Mouse (Mus musculus): ENCODE data around the gene Sort1. TPM values are rescaled to one million over a fixed set of nuclear protein-coding genes. Genes with fewer than 3 reads are reported as not detected.

Sort1 gene
- polyA plus RNA-seq, 1 experiment: 6.0 TPM

DNA sequence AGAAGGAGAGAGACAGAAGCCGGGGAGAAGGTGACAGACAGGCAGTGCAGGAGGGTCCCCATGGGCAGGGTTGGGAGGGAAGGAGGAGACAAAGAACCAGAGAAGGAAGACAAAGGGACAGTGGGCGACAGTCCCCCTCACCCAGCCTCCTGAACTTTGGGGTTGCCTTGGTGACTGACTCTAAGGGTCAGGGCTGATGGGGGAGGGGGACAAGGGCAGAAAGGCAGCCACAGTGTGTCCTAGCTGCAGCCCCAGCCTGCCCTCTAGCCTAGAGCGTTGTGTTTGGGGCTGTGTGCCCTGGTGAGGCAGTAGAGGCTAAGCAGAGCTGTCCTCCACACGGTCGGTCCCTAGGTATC lies 126.5 kb downstream of the Sort1 start:
- peaks cover 69% of the 10 kb centered on the region for H3K27me3 ChIP-seq (ENCODE audit: control insufficient read depth, insufficient read depth, insufficient read length)

More for the DNA sequence above, 126.5 kb downstream of the Sort1 start:
- no peak overlapping the region for H3K4me2 ChIP-seq (ENCODE audit: low read depth)
- TF ChIP-seq MYOG (IDR thresholded peaks at IDR 0.05; ENCODE audit: control insufficient read depth in 1 of 3, insufficient read depth in 1 of 3, insufficient read length in 2 of 3, low read depth in 2 of 3): no peak
- H3K36me3 ChIP-seq (ENCODE audit: control insufficient read depth, insufficient read depth): no peaks in the 10 kb centered on the region
- H3K4me3 ChIP-seq: no peak overlapping the region
- no peak overlapping the region for H3ac ChIP-seq (ENCODE audit: control insufficient read depth, insufficient read length)
- H3K79me2 ChIP-seq (ENCODE audit: control insufficient read depth, insufficient read depth): no peaks in the 10 kb centered on the region

Other genes with a start within 250 kb of the Sort1 start
- 0.52 TPM for gene Gstm4, start 239.2 kb upstream of the Sort1 start, polyA plus RNA-seq (2012; fragmentation: generic; extraction: Trizol)
- 32.6 TPM for gene Ampd2, start 197.4 kb upstream of the Sort1 start, polyA plus RNA-seq (2012; fragmentation: generic; extraction: Trizol)
- gene Gnat2, start 191.3 kb upstream of the Sort1 start, polyA plus RNA-seq (2012; fragmentation: generic; extraction: Trizol): 0.90 TPM
- gene Gnai3, start 137.9 kb upstream of the Sort1 start, polyA plus RNA-seq (2012; fragmentation: generic; extraction: Trizol): 20.1 TPM
- gene Gpr61, start 129.2 kb upstream of the Sort1 start, polyA plus RNA-seq (2012; fragmentation: generic; extraction: Trizol): 0.06 TPM
- 3.3 TPM for gene Amigo1, start 97.7 kb upstream of the Sort1 start, polyA plus RNA-seq (2012; fragmentation: generic; extraction: Trizol)
- 3.2 TPM for gene Cyb561d1, start 82.9 kb upstream of the Sort1 start, polyA plus RNA-seq (2012; fragmentation: generic; extraction: Trizol)
- 2.7 TPM for gene Atxn7l2, start 73.1 kb upstream of the Sort1 start, polyA plus RNA-seq (2012; fragmentation: generic; extraction: Trizol)
- gene Sypl2, start 57.4 kb upstream of the Sort1 start, polyA plus RNA-seq (2012; fragmentation: generic; extraction: Trizol): 0.28 TPM
- gene Psma5, start 27.2 kb upstream of the Sort1 start, polyA plus RNA-seq (2012; fragmentation: generic; extraction: Trizol): 191 TPM
- gene Mybphl, start 80.8 kb downstream of the Sort1 start, polyA plus RNA-seq (2012; fragmentation: generic; extraction: Trizol): not detected
- gene Psrc1, start 99.8 kb downstream of the Sort1 start, polyA plus RNA-seq (2012; fragmentation: generic; extraction: Trizol): 16.5 TPM
- gene Celsr2, start 131.5 kb downstream of the Sort1 start, polyA plus RNA-seq (2012; fragmentation: generic; extraction: Trizol): not detected
- gene Sars, start 161.1 kb downstream of the Sort1 start, polyA plus RNA-seq (2012; fragmentation: generic; extraction: Trizol): 685 TPM

Data from myocyte (in vitro differentiated cells).